Mouse (Mus musculus) kidney, adult 8-10 months (tissue): ENCODE data around the gene Ifitm6.
"Not testable (repeated sequence)": the region's sequence is repeated elsewhere in the genome, so short reads cannot be mapped to it uniquely, and the experiment has no call there.

Experiments used
- DNase-seq, 2 experiments: peaks; one replicate each; pipeline ENCODE4 v3.0.0; 2022

Gene Ifitm6

DNA sequence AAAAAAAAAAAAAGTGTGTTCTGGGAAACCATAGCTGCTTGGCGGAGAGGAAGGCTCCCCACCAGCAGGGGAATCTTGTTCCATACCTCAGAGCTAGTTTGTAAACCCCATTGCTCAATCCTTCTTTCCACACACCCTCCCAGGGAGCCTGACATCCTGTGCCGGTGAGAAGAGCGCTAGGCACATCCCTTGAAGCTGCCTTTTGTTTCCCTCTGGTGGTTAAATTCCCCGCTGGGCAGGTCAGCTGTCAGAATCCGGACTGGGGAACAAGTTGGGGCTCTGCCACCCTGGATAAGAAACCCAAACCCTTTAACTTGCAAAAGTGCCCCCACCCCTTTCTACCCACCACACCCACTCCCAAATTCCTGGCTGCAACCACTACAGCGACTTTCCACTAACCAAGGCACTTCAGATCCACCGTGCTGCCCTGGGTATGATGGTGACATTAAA, 9.4 kb downstream of the Ifitm6 start:
- DNase-seq = peak in 1 of 2 experiments; percentile 24

GRCm38 (mm10) chr7:141006914-141007313, 10.8 kb downstream of the Ifitm6 start:
- DNase-seq = no peak

DNA sequence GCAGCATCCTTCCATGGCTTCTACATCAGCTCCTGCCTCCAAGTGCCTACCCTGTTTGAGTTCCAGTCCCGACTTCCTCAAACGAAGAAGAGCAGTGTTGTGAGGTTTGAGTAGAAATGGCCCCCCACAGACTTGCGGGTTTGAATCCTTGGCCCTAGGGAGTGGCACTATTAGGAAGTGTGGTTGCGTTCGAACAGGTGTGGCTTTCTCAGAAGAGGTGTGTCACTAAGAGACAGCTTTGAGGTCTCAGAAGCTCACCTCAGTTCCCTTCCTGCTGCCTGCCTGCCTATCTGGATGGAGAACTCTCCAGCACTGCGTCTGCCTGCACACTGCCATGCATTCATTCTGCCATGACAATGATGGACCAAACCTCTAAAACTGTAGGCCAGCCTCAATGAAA, 11.3 kb downstream of the Ifitm6 start:
- no peak for DNase-seq

DNA sequence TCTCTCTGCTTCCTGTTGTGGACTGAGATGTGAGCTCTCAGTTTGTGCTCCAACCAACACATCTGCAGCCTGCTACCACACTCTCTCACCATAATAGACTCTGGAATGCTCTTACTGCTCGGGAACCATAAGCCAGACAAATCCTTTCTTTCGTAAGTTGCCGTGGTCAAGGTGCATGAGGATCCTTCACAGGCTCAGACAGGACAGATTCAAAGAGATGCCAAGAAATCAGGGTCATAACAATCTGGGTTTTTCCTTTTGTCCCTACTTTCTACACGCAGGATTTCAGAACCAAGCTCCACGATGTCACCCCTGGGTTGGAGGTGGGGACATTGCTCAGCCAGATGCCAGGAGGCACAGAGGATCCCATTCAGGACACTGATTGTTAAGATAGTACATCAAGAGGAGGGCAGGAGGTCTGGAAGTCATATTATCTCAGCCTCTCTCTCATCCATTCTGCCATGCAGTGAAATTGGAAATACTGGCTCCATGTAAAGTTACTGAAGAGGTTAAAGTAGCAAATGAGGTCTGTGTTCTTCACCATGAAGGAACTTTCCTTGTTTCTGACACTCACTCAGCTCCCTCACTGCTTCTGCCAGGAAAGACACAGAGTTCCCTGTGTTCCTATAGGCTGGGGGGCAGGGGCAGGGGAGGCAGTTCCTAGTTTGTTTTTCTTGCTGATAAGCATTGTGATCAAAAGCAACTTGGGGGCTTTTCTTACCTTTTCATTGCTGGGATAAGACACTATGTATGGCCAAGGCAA, 14.3 kb downstream of the Ifitm6 start:
- DNase-seq = no peak

- no peak for DNase-seq
These were observed 16.6 kb downstream of the Ifitm6 start for GRCm38 (mm10) chr7:141000881-141001708.

DNA sequence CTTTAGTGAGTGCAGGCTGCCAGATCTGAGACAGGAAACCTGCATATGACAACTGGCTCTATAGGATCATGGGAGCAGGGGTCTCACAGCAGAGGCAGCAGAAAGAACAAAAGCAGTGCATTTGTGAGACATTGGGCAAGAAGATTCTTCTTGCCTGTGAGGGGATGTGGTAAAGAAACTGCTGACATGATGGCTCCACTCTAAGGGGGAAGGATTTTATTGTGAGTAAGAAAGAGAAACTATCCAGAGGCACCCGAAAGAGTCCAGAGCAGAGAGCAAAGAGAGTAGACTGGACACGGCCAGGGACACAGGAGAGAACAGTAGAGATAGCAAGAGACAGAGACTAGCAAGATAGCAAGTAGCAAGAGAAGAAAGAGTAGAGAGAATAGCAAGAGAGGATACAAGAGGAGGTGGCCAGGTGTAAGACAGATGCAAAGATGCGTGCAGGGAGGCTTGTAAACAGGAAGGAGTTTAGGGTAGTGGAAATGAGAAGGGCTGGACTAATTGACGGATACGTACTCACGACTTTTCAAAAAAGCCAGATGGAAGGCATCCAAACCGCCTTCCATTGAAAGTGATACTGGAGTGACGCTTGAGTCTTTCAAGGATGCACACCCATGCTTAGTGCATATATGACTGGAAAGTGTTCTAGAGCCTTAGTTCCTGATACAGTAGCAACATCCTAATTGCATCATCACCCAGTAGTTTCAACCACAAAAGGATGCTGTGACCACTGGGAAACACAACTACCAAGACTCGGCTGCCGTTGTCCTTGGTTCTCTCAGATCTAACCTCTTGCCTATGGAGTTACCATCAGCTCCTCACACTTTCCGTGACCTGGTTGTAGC, 18.6 kb downstream of the Ifitm6 start:
- no peak for DNase-seq

GRCm38 (mm10) chr7:140997817-140998216, 19.9 kb downstream of the Ifitm6 start:
- DNase-seq = no peak

GRCm38 (mm10) chr7:140991117-140991689, 26.5 kb downstream of the Ifitm6 start:
- DNase-seq = no peak

DNA sequence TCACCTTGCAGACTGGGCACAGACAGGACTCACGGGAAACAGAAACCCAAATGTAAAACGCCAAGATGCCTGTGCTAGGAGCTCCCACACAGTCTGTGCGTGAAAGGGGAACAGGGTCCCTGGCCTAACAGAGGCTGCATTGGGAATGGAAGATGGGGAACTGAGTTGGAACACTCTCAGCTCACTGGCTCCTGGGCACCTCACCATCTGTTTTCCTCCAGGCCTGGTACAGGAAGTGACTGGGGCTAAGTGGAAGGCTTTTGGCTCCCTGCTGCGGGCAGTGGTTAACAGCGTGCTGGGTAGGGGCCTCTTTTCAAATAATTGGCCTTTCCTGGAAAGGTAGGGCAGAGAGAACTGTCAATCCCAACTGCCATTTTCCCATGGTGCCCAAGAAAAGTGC, 27.1 kb downstream of the Ifitm6 start:
- no peak for DNase-seq

GRCm38 (mm10) chr7:140990185-140990584, 27.5 kb downstream of the Ifitm6 start:
- no peak for DNase-seq

GRCm38 (mm10) chr7:140989022-140989421, 28.7 kb downstream of the Ifitm6 start:
- DNase-seq = no peak

GRCm38 (mm10) chr7:140987182-140988138, 30.3 kb downstream of the Ifitm6 start:
- no peak for DNase-seq

GRCm38 (mm10) chr7:140982971-140983370, 34.8 kb downstream of the Ifitm6 start:
- DNase-seq = no peak

GRCm38 (mm10) chr7:140981704-140982103, 36.0 kb downstream of the Ifitm6 start:
- no peak for DNase-seq

DNA sequence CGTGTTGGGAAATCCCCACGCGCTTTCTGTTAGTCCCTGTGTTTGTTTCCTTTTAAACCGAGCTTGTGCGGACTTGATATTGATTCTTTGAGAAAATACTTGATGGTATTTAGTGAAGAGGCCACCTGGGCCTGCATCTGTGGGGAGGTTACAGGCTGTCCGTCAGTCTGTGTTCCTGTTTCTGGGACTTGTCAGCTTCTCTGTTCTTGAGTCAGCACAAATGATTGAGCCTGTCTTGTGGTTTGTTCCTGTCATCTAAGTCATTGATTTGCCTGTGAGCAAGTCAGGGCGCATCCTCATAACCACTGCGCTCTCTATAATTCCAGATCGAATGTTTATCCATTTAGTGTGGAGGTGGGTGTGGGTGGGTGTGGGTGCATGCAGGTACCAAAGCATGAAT, 41.0 kb downstream of the Ifitm6 start:
- not testable (repeated sequence) for DNase-seq

DNA sequence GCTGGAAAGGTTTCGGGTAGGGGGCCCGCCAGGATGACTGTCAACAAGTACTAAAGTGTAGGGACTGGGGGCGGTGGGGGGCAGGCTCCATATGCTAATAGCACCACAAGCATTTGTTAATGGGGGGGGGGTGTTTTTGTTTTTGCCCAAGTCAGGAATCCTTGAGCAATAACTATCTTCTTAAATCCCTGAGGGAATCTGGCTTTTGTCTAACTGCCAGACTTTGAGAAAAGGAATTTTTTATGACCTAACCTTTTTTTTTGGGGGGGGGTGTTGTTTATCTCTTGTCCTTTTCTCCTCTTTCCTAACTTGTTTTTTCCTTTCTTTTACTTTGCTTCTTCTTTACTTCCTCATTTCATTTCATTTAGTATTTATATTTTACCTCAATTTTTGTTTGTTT, 42.3 kb downstream of the Ifitm6 start:
- no peak for DNase-seq

- DNase-seq = no peak
These were observed 42.8 kb downstream of the Ifitm6 start for GRCm38 (mm10) chr7:140974940-140975339.

DNA sequence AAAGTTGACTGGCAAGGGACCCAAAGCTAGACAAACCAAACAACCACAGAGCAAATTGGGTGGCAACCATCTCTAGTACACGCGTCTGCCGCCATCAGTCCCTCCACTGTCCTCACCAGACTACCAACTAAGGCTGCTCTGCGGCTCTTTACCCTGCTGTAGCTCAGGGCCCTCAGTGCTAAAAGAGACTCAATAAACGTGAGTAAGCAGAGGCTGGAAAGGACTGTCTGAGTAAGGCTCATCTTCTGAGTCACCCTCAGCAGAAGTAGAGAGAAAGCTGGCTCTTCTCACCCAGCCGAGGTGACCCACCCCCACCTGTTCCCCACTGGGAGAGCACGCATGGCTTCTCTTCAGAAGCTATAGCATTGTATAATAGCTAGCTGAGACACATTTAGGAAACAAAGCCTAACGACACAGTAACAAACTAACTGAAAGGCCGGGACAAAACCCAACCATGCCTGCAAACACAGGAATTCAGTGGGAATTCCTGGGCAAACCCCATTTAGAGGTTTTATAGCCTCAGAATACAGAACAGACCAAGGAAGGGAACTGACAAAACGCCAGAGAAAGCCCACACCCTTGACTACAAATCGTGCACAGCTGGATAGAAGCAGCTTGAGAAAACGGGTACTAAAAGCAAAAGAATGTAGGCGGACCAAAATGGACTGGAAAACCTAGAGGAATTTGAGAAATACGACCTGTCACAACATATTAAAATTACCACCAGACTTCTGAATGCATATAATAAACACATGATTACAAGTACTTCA, 44.1 kb downstream of the Ifitm6 start:
- no peak for DNase-seq

- DNase-seq = no peak
These were observed 46.1 kb downstream of the Ifitm6 start for GRCm38 (mm10) chr7:140971479-140972171.

- DNase-seq = no peak
These were observed 46.8 kb downstream of the Ifitm6 start for GRCm38 (mm10) chr7:140970931-140971330.
